In the genomic region with DNA sequence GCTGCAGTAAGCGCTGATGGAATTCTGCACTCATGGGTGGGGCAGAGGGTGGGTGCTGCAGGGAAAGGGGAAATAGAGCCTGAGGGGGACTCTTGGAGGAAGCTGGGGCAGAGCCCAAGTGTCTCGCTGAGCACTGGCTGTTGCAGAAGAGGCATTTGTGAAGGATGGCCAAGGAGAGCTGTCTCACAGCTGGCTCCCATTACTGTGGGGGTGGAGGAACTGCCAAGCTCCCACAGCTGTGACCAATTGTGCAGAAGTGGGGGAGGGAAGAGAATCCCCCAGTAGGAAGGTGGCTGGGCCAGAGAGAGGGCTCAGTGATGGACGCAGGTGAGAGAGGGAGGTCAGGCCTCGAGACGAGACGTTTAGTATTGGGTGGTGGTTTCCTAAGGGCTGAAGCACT, we compare ENCODE assay signal across 8 mouse cellular contexts. TPM values are rescaled to one million over a fixed set of nuclear protein-coding genes. Genes with fewer than 3 reads are reported as not detected.
DNase-seq lines count a peak whose midpoint lies in the region; ATAC-seq and TF ChIP-seq lines count a peak whose summit lies in the region.

No protein-coding gene starts in this region.

- no peak overlapping the region for H3K4me3 ChIP-seq in stomach, postnatal 0 days (ENCODE audit: low read depth, low read length)

- no peaks in the 10 kb centered on the region for H3K27me3 ChIP-seq in stomach, postnatal 0 days (ENCODE audit: control insufficient read depth, insufficient read depth, low read length)

- no peaks in the 10 kb centered on the region for H3K4me1 ChIP-seq in stomach, postnatal 0 days (replicated peaks; ENCODE audit: control insufficient read depth, insufficient read depth)

- H3K9me3 ChIP-seq in stomach, postnatal 0 days (ENCODE audit: control insufficient read depth, low read length), result no peaks in the 10 kb centered on the region

- peaks cover 5% of the 10 kb centered on the region; the same call in 1 of the 2 replicates for H3K36me3 ChIP-seq in stomach, postnatal 0 days (ENCODE audit: control insufficient read depth, insufficient read depth, low read length)

- no peak for TF ChIP-seq CTCF in stomach, postnatal 0 days (IDR thresholded peaks at IDR 0.05; ENCODE audit: low read depth)

- H3K9ac ChIP-seq in stomach, postnatal 0 days (ENCODE audit: low read length), result no peak overlapping the region

- no peak for TF ChIP-seq EP300 in stomach, postnatal 0 days (optimal IDR thresholded peaks at IDR 0.05)

- no peak overlapping the region for H3K27ac ChIP-seq in stomach, postnatal 0 days (replicated peaks)

- DNase-seq in right cerebral cortex, postnatal 25 days, result peak; percentile 21
- DNase-seq in right cerebral cortex, postnatal 14 days, result no peak
- peak; percentile 73 for DNase-seq in forelimb bud, embryonic 11.5 days (ENCODE audit: low read depth, low spot score)
- DNase-seq in kidney, postnatal 4 days, result peak; percentile 70 to 75
- DNase-seq in stomach, postnatal 0 days (ENCODE audit: low spot score), result no peak
- DNase-seq in natural killer cell, adult 2 months (ENCODE audit: low spot score in 2 of 2), result no peak
- no peak for DNase-seq in thymus, postnatal 10 days (ENCODE audit: low spot score in 2 of 2)

- peak; percentile 58; the same call in 1 of the 2 replicates for ATAC-seq in stomach, postnatal 0 days (ENCODE audit: low FRiP score, low TSS enrichment)
- no peak for ATAC-seq in megakaryocyte, adult 5-6 weeks (ENCODE audit: poor library complexity, severe bottlenecking)

- WGBS in stomach, postnatal 0 days, result 52% methylated on average over 6 of the region's 6 CpGs

- no peak overlapping the region for H3K4me2 ChIP-seq in stomach, postnatal 0 days (replicated peaks; ENCODE audit: low read depth)

RNA-seq across cellular contexts. Expression of a gene that starts 54.2 kb away (rescaled TPM):
- polyA plus RNA-seq in stomach, postnatal 0 days (2015; fragmentation: Nextera tagmentation; extraction: Ambion mirVana), result 54.6 and 56.0 TPM in 2 replicates
- 108 and 111 TPM in 2 replicates for total RNA-seq in megakaryocyte, adult 5-6 weeks (2015)
- 75.5 and 82.8 TPM in 2 replicates for total RNA-seq in megakaryocyte, adult 5-6 weeks (2017)

Comparison
In these comparisons a context has a peak if more than half of its experiments do, and no peak if none do; other contexts are left out.
1. DNase-seq: peak in right cerebral cortex, postnatal 25 days (single experiment), forelimb bud, embryonic 11.5 days (single experiment) and kidney, postnatal 4 days (2 of 2); none in right cerebral cortex, postnatal 14 days (single experiment), stomach, postnatal 0 days (single experiment), natural killer cell, adult 2 months (0 of 2) and thymus, postnatal 10 days (0 of 2).